10 mouse cellular contexts compared by ENCODE assay signal in genomic region chr8:64777925-64778324, GRCm38 (mm10). TPM values are rescaled to one million over a fixed set of nuclear protein-coding genes. Genes with fewer than 3 reads are reported as not detected.
A peak's percentile ranks its signal among the peaks of the same experiment; 100 is the strongest.
DNase-seq lines count a peak whose midpoint lies in the region; ATAC-seq and TF ChIP-seq lines count a peak whose summit lies in the region.
"Had no signal": no experiment of that assay in that cellular context is flagged by ENCODE, and none has a peak within 500 bp of the region (broad histone marks: within the 10 kb centered on the region; RNA-seq: fewer than 3 reads in every experiment).

No protein-coding gene starts in this region.

- H3K9ac ChIP-seq in heart, postnatal 0 days (replicated peaks; ENCODE audit: low read depth, low read length): no peak overlapping the region
- H3K9ac ChIP-seq: limb, embryonic 12.5 days; neural tube, embryonic 12.5 days had no signal

- WGBS in heart, postnatal 0 days: 60% methylated on average over 9 of the region's 9 CpGs

- peak; percentile 63 for ATAC-seq in heart, postnatal 0 days (ENCODE audit: insufficient read depth, low read depth)

- H3K4me3 ChIP-seq in heart, postnatal 0 days (ENCODE audit: low read depth, low read length): no peak overlapping the region
- H3K4me3 ChIP-seq: limb, embryonic 12.5 days; neural tube, embryonic 12.5 days had no signal

- no peaks in the 10 kb centered on the region for H3K27me3 ChIP-seq in heart, postnatal 0 days (ENCODE audit: control insufficient read depth, insufficient read depth, low read length)
- H3K27me3 ChIP-seq: limb, embryonic 12.5 days; neural tube, embryonic 12.5 days had no signal

- peak; percentile 30 for DNase-seq in heart, postnatal 0 days (ENCODE audit: low spot score)
- DNase-seq in heart, adult 8-10 months (ENCODE audit: low spot score): no peak
- peak; percentile 35 for DNase-seq in lung, postnatal 36 days
- no peak for DNase-seq in lung, postnatal 14 days
- peak; percentile 20 to 41 for DNase-seq in adrenal gland, postnatal 36 days
- peak; percentile 7 for DNase-seq in retina, embryonic 14.5 days (ENCODE audit: low spot score)
- no peak for DNase-seq in thymus, postnatal 25 days
- DNase-seq in spleen, postnatal 36 days (ENCODE audit: low spot score in 2 of 2): no peak

- no peak overlapping the region for H3K4me2 ChIP-seq in heart, postnatal 0 days (ENCODE audit: low read depth, low read length)
- H3K4me2 ChIP-seq: limb, embryonic 12.5 days; neural tube, embryonic 12.5 days had no signal

- H3K9me3 ChIP-seq in heart, postnatal 0 days (replicated peaks; ENCODE audit: control insufficient read depth, low read length): no peaks in the 10 kb centered on the region
- H3K9me3 ChIP-seq: limb, embryonic 12.5 days; neural tube, embryonic 12.5 days had no signal

- TF ChIP-seq CTCF in heart, postnatal 0 days (IDR thresholded peaks at IDR 0.05; ENCODE audit: low read depth): peak; percentile 52

- TF ChIP-seq EP300 in heart, postnatal 0 days (IDR thresholded peaks at IDR 0.05; ENCODE audit: low read depth): no peak

- 0 out of 2 replicates have a peak, but pooled peaks cover 12% of the 10 kb centered on the region for H3K36me3 ChIP-seq in heart, postnatal 0 days (replicated peaks; ENCODE audit: control insufficient read depth, insufficient read depth, low read length)

- no peak overlapping the region for H3K27ac ChIP-seq in heart, postnatal 0 days (ENCODE audit: low read depth)
- H3K27ac ChIP-seq: limb, embryonic 12.5 days; neural tube, embryonic 12.5 days had no signal

- no peaks in the 10 kb centered on the region for H3K4me1 ChIP-seq in heart, postnatal 0 days (ENCODE audit: control insufficient read depth, insufficient read depth)
- H3K4me1 ChIP-seq: neural tube, embryonic 12.5 days had no signal

RNA-seq across cellular contexts. Expression of gene Msmo1, which starts 44.3 kb away (rescaled TPM):
- total RNA-seq in heart, postnatal 0 days (2014; rRNA removed; ENCODE audit: low replicate concordance): 19.8 and 41.2 TPM in 2 replicates
- polyA plus RNA-seq in heart, postnatal 0 days (2015; fragmentation: Nextera tagmentation; extraction: Ambion mirVana): 30.6 and 33.3 TPM in 2 replicates
- 1 to 10 TPM; 5.1 to 9.7 (median 7.5) TPM for total RNA-seq in heart, adult 8-10 months (2022)
- 100 to 1,000 TPM; 255 to 286 TPM for total RNA-seq in adrenal gland, postnatal 36 days (2021)

Comparison
In these comparisons a context has a peak if more than half of its experiments do, and no peak if none do; other contexts are left out.
1. DNase-seq: peak in heart, postnatal 0 days (single experiment), lung, postnatal 36 days (single experiment), adrenal gland, postnatal 36 days (2 of 2) and retina, embryonic 14.5 days (single experiment); none in heart, adult 8-10 months (single experiment), lung, postnatal 14 days (single experiment), thymus, postnatal 25 days (single experiment) and spleen, postnatal 36 days (0 of 2).